Mouse (Mus musculus) brain, embryonic 14.5 days (tissue): Measurements from ENCODE around the gene Camta1.

Experiments
- CTCF ChIP-seq: fragments of 200-500 bp; IDR thresholded peaks from 2 replicates; pipeline ENCODE4 v1.5.1; 2012; ENCODE audit warnings: inconsistent platforms, mild to moderate bottlenecking, moderate library complexity, borderline replicate concordance; ENCODE audit not compliant: insufficient read depth, insufficient read length; ENCODE audit errors: extremely low read depth
- POLR2A ChIP-seq: fragments of 200-500 bp; IDR thresholded peaks from 2 replicates; pipeline ENCODE4 v1.6.1; 2012; ENCODE audit warnings: mild to moderate bottlenecking, inconsistent platforms, borderline replicate concordance; ENCODE audit not compliant: poor library complexity, insufficient read depth, insufficient read length, severe bottlenecking; ENCODE audit errors: extremely low read depth

GRCm38 (mm10) chr4:151720722-151721467, 140.8 kb downstream of the Camta1 start:
- TF ChIP-seq CTCF (no peak), POLR2A (no peak)
